Comparison of ENCODE assay signal across 11 mouse cellular contexts in the genomic region with DNA sequence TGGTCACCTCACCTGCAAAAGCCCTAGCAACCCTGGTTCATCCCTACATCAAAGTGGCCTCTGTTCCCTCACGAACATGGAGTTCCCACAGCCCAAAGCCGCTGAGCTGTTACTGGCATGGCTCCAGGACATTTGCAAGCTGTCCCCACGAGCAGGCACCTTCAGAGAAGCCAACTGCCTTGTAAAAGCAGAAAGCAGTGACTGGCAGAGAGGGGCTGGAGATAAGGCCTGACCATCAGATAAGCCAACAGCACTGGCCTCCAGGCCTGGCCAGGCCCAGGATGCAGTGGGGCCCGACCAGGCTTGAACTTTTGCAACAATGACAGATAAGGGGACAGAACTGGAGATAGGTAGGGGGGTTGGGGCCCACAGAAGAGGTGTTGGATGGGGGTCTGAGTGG. TPM values are rescaled to one million over a fixed set of nuclear protein-coding genes. Genes with fewer than 3 reads are reported as not detected.
A peak's percentile ranks its signal among the peaks of the same experiment; 100 is the strongest.
DNase-seq lines count a peak whose midpoint lies in the region; ATAC-seq lines count a peak whose summit lies in the region.
"Had no signal": no experiment of that assay in that cellular context is flagged by ENCODE, and none has a peak within 500 bp of the region (broad histone marks: within the 10 kb centered on the region; RNA-seq: fewer than 3 reads in every experiment).

No protein-coding gene starts in this region.

- no peak overlapping the region for H3K27ac ChIP-seq in intestine, embryonic 14.5 days (ENCODE audit: low read depth)
- H3K27ac ChIP-seq in stomach, embryonic 15.5 days: no peak overlapping the region

- no peaks in the 10 kb centered on the region for H3K36me3 ChIP-seq in intestine, embryonic 14.5 days (ENCODE audit: control insufficient read depth, insufficient read depth, low read length)
- no peaks in the 10 kb centered on the region for H3K36me3 ChIP-seq in stomach, embryonic 15.5 days

- no peak overlapping the region for H3K4me2 ChIP-seq in intestine, embryonic 14.5 days (ENCODE audit: low read length)
- no peak overlapping the region for H3K4me2 ChIP-seq in stomach, embryonic 15.5 days
- H3K4me2 ChIP-seq: midbrain, embryonic 11.5 days had no signal

- no peak overlapping the region for H3K4me3 ChIP-seq in intestine, embryonic 14.5 days (ENCODE audit: low read depth, low read length)
- no peak overlapping the region for H3K4me3 ChIP-seq in stomach, embryonic 15.5 days (replicated peaks)

- WGBS in intestine, embryonic 14.5 days: 41% methylated on average over 4 of the region's 4 CpGs
- WGBS in stomach, embryonic 15.5 days: 30% methylated on average over 4 of the region's 4 CpGs

- H3K4me1 ChIP-seq in intestine, embryonic 14.5 days (replicated peaks; ENCODE audit: control insufficient read depth, insufficient read depth, low read length): no peaks in the 10 kb centered on the region
- H3K4me1 ChIP-seq in stomach, embryonic 15.5 days: no peaks in the 10 kb centered on the region

- DNase-seq in cerebellum, postnatal 14 days: peak; percentile 42 to 62
- no peak for DNase-seq in cerebellum, adult 11 months
- DNase-seq in kidney, postnatal 36 days: peak; percentile 17 to 34
- no peak for DNase-seq in kidney, adult 18-20 months
- no peak for DNase-seq in intestine, embryonic 14.5 days (ENCODE audit: low spot score)
- DNase-seq: B cell, adult 2 months had no signal

- no peak overlapping the region for H3K9ac ChIP-seq in intestine, embryonic 14.5 days (ENCODE audit: low read length)
- H3K9ac ChIP-seq in stomach, embryonic 15.5 days: no peak overlapping the region

- no peaks in the 10 kb centered on the region for H3K9me3 ChIP-seq in intestine, embryonic 14.5 days (ENCODE audit: control insufficient read depth, low read length)
- H3K9me3 ChIP-seq in stomach, embryonic 15.5 days: no peaks in the 10 kb centered on the region

- no peaks in the 10 kb centered on the region for H3K27me3 ChIP-seq in intestine, embryonic 14.5 days (replicated peaks; ENCODE audit: control insufficient read depth, insufficient read depth, low read length)
- no peaks in the 10 kb centered on the region for H3K27me3 ChIP-seq in stomach, embryonic 15.5 days (replicated peaks)

- ATAC-seq in intestine, embryonic 14.5 days (replicated peaks; ENCODE audit: low FRiP score, low TSS enrichment, low read depth): peak; percentile 9; the same call in 1 of the 2 replicates
- peak; percentile 29; the same call in 1 of the 2 replicates for ATAC-seq in stomach, embryonic 15.5 days (ENCODE audit: insufficient read depth, low FRiP score, low read depth)
- no peak for ATAC-seq in monocyte, adult 5-6 weeks (replicated peaks; ENCODE audit: insufficient number of reproducible peaks, low FRiP score, low TSS enrichment, poor library complexity, severe bottlenecking)
- no peak for ATAC-seq in inflammation-experienced regulatory T-cells, adult 6 months

RNA-seq across cellular contexts. Expression of gene Ano1, which starts 36.9 kb away (rescaled TPM):
- 39.1 and 43.3 TPM in 2 replicates for polyA plus RNA-seq in intestine, embryonic 14.5 days (2014; fragmentation: Nextera tagmentation; extraction: Ambion mirVana)
- 47.6 and 48.8 TPM in 2 replicates for polyA plus RNA-seq in stomach, embryonic 15.5 days (2015; fragmentation: Nextera tagmentation; extraction: Ambion mirVana)
- total RNA-seq in monocyte, adult 5-6 weeks (2017): 0.38 TPM in 1 of 3 replicates, not detected in the others
- not detected for polyA plus RNA-seq in inflammation-experienced regulatory T-cells, adult 6 months (2017; shearing (Covaris generic))

RNA-seq across cellular contexts. Expression of gene Fgf3, which starts 49.3 kb away (rescaled TPM):
- not detected in 2 replicates for polyA plus RNA-seq in intestine, embryonic 14.5 days (2014; fragmentation: Nextera tagmentation; extraction: Ambion mirVana)
- not detected in 2 replicates for polyA plus RNA-seq in stomach, embryonic 15.5 days (2015; fragmentation: Nextera tagmentation; extraction: Ambion mirVana)
- total RNA-seq in monocyte, adult 5-6 weeks (2017): 2.0 TPM in 1 of 3 replicates, not detected in the others
- not detected for polyA plus RNA-seq in inflammation-experienced regulatory T-cells, adult 6 months (2017; shearing (Covaris generic))

RNA-seq across cellular contexts. Expression of gene Fgf4, which starts 58.5 kb away (rescaled TPM):
- polyA plus RNA-seq in intestine, embryonic 14.5 days (2014; fragmentation: Nextera tagmentation; extraction: Ambion mirVana): not detected in 2 replicates
- not detected in 2 replicates for polyA plus RNA-seq in stomach, embryonic 15.5 days (2015; fragmentation: Nextera tagmentation; extraction: Ambion mirVana)
- not detected in 3 replicates for total RNA-seq in monocyte, adult 5-6 weeks (2017)
- polyA plus RNA-seq in inflammation-experienced regulatory T-cells, adult 6 months (2017; shearing (Covaris generic)): not detected
- polyA plus RNA-seq: frontal cortex, adult 2 months; midbrain, embryonic 11.5 days had no signal

Comparison
In these comparisons a context has a peak if more than half of its experiments do, and no peak if none do; other contexts are left out.
1. DNase-seq: peak in cerebellum, postnatal 14 days (2 of 2) and kidney, postnatal 36 days (2 of 2); none in cerebellum, adult 11 months (single experiment), kidney, adult 18-20 months (single experiment) and intestine, embryonic 14.5 days (single experiment).
2. ATAC-seq: peak in intestine, embryonic 14.5 days (single experiment) and stomach, embryonic 15.5 days (single experiment); none in monocyte, adult 5-6 weeks (single experiment) and inflammation-experienced regulatory T-cells, adult 6 months (single experiment).
3. RNA of gene Ano1, which starts 36.9 kb away (polyA plus RNA-seq): 47.6 to 48.8 TPM in stomach, embryonic 15.5 days and 39.1 to 43.3 TPM in intestine, embryonic 14.5 days; not detected in inflammation-experienced regulatory T-cells, adult 6 months; every median in the first group is over 10 times any median in the second.